Mouse (Mus musculus): ENCODE results near the gene Zfp386. TPM values are rescaled to one million over a fixed set of nuclear protein-coding genes. Genes with fewer than 3 reads are reported as not detected.

The Zfp386 gene
- polyA plus RNA-seq, 1 experiment from 2014 or later: 68.3 TPM

GRCm38 (mm10) chr12:116083125-116083524, 35.6 kb downstream of the Zfp386 start:
- Histone ChIP-seq H3K9me3 (ENCODE audit: control insufficient read depth, low read length) (no peaks in the 10 kb centered on the region), H3K36me3 (ENCODE audit: control insufficient read depth, insufficient read depth) (no peaks in the 10 kb centered on the region), H3K4me1 (replicated peaks; ENCODE audit: control insufficient read depth, insufficient read depth, low read length) (no peaks in the 10 kb centered on the region), H3K27ac (ENCODE audit: low read length) (no peak overlapping the region), H3K27me3 (replicated peaks; ENCODE audit: control insufficient read depth, insufficient read depth, low read length) (no peaks in the 10 kb centered on the region), H3K4me3 (replicated peaks; ENCODE audit: low read length) (no peak overlapping the region), H3K9ac (replicated peaks; ENCODE audit: low read depth, low read length) (no peak overlapping the region), H3K4me2 (ENCODE audit: low read length) (no peak overlapping the region)
- ATAC-seq: no peak
- 88% methylated on average over 6 of the region's 6 CpGs for WGBS

- no peak for ATAC-seq
- H3K4me1 ChIP-seq (replicated peaks; ENCODE audit: control insufficient read depth, insufficient read depth, low read length): no peaks in the 10 kb centered on the region
- no peaks in the 10 kb centered on the region for H3K36me3 ChIP-seq (ENCODE audit: control insufficient read depth, insufficient read depth)
- H3K27me3 ChIP-seq (replicated peaks; ENCODE audit: control insufficient read depth, insufficient read depth, low read length): no peaks in the 10 kb centered on the region
- H3K4me2 ChIP-seq (ENCODE audit: low read length): no peak overlapping the region
- H3K27ac ChIP-seq (ENCODE audit: low read length): no peak overlapping the region
- H3K9ac ChIP-seq (replicated peaks; ENCODE audit: low read depth, low read length): no peak overlapping the region
- 72% methylated on average over 2 of the region's 2 CpGs for WGBS
- H3K9me3 ChIP-seq (ENCODE audit: control insufficient read depth, low read length): no peaks in the 10 kb centered on the region
- H3K4me3 ChIP-seq (replicated peaks; ENCODE audit: low read length): no peak overlapping the region
Observed at GRCm38 (mm10) chr12:116084294-116084693, 36.8 kb downstream of the Zfp386 start.

- no peaks in the 10 kb centered on the region for H3K36me3 ChIP-seq (ENCODE audit: control insufficient read depth, insufficient read depth)
- H3K4me3 ChIP-seq (replicated peaks; ENCODE audit: low read length): no peak overlapping the region
- 82% methylated on average over 5 of the region's 5 CpGs for WGBS
- no peak overlapping the region for H3K27ac ChIP-seq (ENCODE audit: low read length)
- H3K27me3 ChIP-seq (replicated peaks; ENCODE audit: control insufficient read depth, insufficient read depth, low read length): no peaks in the 10 kb centered on the region
- no peak for ATAC-seq
- H3K4me2 ChIP-seq (ENCODE audit: low read length): no peak overlapping the region
- no peaks in the 10 kb centered on the region for H3K9me3 ChIP-seq (ENCODE audit: control insufficient read depth, low read length)
- H3K9ac ChIP-seq (replicated peaks; ENCODE audit: low read depth, low read length): no peak overlapping the region
- no peaks in the 10 kb centered on the region for H3K4me1 ChIP-seq (replicated peaks; ENCODE audit: control insufficient read depth, insufficient read depth, low read length)
Observed at GRCm38 (mm10) chr12:116086951-116087600, 39.6 kb downstream of the Zfp386 start.

GRCm38 (mm10) chr12:116089836-116090235, 42.3 kb downstream of the Zfp386 start:
- no peaks in the 10 kb centered on the region for H3K9me3 ChIP-seq (ENCODE audit: control insufficient read depth, low read length)
- 92% methylated on average over 3 of the region's 3 CpGs for WGBS

GRCm38 (mm10) chr12:116094765-116095555, 47.4 kb downstream of the Zfp386 start:
- Histone ChIP-seq H3K4me1 (replicated peaks; ENCODE audit: control insufficient read depth, insufficient read depth, low read length) (no peaks in the 10 kb centered on the region), H3K27me3 (replicated peaks; ENCODE audit: control insufficient read depth, insufficient read depth, low read length) (no peaks in the 10 kb centered on the region), H3K4me2 (ENCODE audit: low read length) (no peak overlapping the region), H3K4me3 (replicated peaks; ENCODE audit: low read length) (no peak overlapping the region), H3K9me3 (ENCODE audit: control insufficient read depth, low read length) (no peaks in the 10 kb centered on the region), H3K36me3 (ENCODE audit: control insufficient read depth, insufficient read depth) (no peaks in the 10 kb centered on the region), H3K27ac (ENCODE audit: low read length) (no peak overlapping the region), H3K9ac (replicated peaks; ENCODE audit: low read depth, low read length) (no peak overlapping the region)
- ATAC-seq: no peak
- 88% methylated on average over 14 of the region's 14 CpGs for WGBS

More at GRCm38 (mm10) chr12:116089836-116090235, 42.3 kb downstream of the Zfp386 start:
- H3K27me3 ChIP-seq (replicated peaks; ENCODE audit: control insufficient read depth, insufficient read depth, low read length): no peaks in the 10 kb centered on the region
- H3K4me3 ChIP-seq (replicated peaks; ENCODE audit: low read length): no peak overlapping the region
- H3K27ac ChIP-seq (ENCODE audit: low read length): no peak overlapping the region
- H3K36me3 ChIP-seq (ENCODE audit: control insufficient read depth, insufficient read depth): no peaks in the 10 kb centered on the region
- ATAC-seq: no peak
- no peak overlapping the region for H3K9ac ChIP-seq (replicated peaks; ENCODE audit: low read depth, low read length)
- H3K4me2 ChIP-seq (ENCODE audit: low read length): no peak overlapping the region
- H3K4me1 ChIP-seq (replicated peaks; ENCODE audit: control insufficient read depth, insufficient read depth, low read length): no peaks in the 10 kb centered on the region

- no peak for ATAC-seq
- no peak overlapping the region for H3K4me2 ChIP-seq (ENCODE audit: low read length)
- H3K27ac ChIP-seq (ENCODE audit: low read length): no peak overlapping the region
- no peaks in the 10 kb centered on the region for H3K27me3 ChIP-seq (replicated peaks; ENCODE audit: control insufficient read depth, insufficient read depth, low read length)
- no peak overlapping the region for H3K9ac ChIP-seq (replicated peaks; ENCODE audit: low read depth, low read length)
- H3K36me3 ChIP-seq (ENCODE audit: control insufficient read depth, insufficient read depth): no peaks in the 10 kb centered on the region
- WGBS: 74% methylated on average over 3 of the region's 3 CpGs
- H3K9me3 ChIP-seq (ENCODE audit: control insufficient read depth, low read length): no peaks in the 10 kb centered on the region
- H3K4me1 ChIP-seq (replicated peaks; ENCODE audit: control insufficient read depth, insufficient read depth, low read length): no peaks in the 10 kb centered on the region
- H3K4me3 ChIP-seq (replicated peaks; ENCODE audit: low read length): no peak overlapping the region
Observed at GRCm38 (mm10) chr12:116096361-116096904, 48.9 kb downstream of the Zfp386 start.

GRCm38 (mm10) chr12:116097166-116097565, 49.6 kb downstream of the Zfp386 start:
- Histone ChIP-seq H3K9ac (replicated peaks; ENCODE audit: low read depth, low read length) (no peak overlapping the region), H3K4me3 (replicated peaks; ENCODE audit: low read length) (no peak overlapping the region), H3K27ac (ENCODE audit: low read length) (no peak overlapping the region), H3K36me3 (ENCODE audit: control insufficient read depth, insufficient read depth) (no peaks in the 10 kb centered on the region), H3K4me2 (ENCODE audit: low read length) (no peak overlapping the region), H3K27me3 (replicated peaks; ENCODE audit: control insufficient read depth, insufficient read depth, low read length) (no peaks in the 10 kb centered on the region), H3K9me3 (ENCODE audit: control insufficient read depth, low read length) (no peaks in the 10 kb centered on the region), H3K4me1 (replicated peaks; ENCODE audit: control insufficient read depth, insufficient read depth, low read length) (no peaks in the 10 kb centered on the region)
- no peak for ATAC-seq
- WGBS: 92% methylated on average over 8 of the region's 8 CpGs

- Histone ChIP-seq H3K27me3 (replicated peaks; ENCODE audit: control insufficient read depth, insufficient read depth, low read length) (no peaks in the 10 kb centered on the region), H3K4me3 (replicated peaks; ENCODE audit: low read length) (no peak overlapping the region), H3K9me3 (ENCODE audit: control insufficient read depth, low read length) (no peaks in the 10 kb centered on the region), H3K4me2 (ENCODE audit: low read length) (no peak overlapping the region), H3K4me1 (replicated peaks; ENCODE audit: control insufficient read depth, insufficient read depth, low read length) (no peaks in the 10 kb centered on the region), H3K9ac (replicated peaks; ENCODE audit: low read depth, low read length) (no peak overlapping the region), H3K27ac (ENCODE audit: low read length) (no peak overlapping the region), H3K36me3 (ENCODE audit: control insufficient read depth, insufficient read depth) (no peaks in the 10 kb centered on the region)
- no peak for ATAC-seq
- 90% methylated on average over 2 of the region's 2 CpGs for WGBS
Observed at GRCm38 (mm10) chr12:116101945-116102344, 54.4 kb downstream of the Zfp386 start.

- H3K27me3 ChIP-seq (replicated peaks; ENCODE audit: control insufficient read depth, insufficient read depth, low read length): no peaks in the 10 kb centered on the region
- WGBS: 84% methylated on average over 9 of the region's 9 CpGs
- peaks cover 3% of the 10 kb centered on the region; the same call in 1 of the 2 replicates for H3K9me3 ChIP-seq (ENCODE audit: control insufficient read depth, low read length)
- H3K27ac ChIP-seq (ENCODE audit: low read length): no peak overlapping the region
- no peak overlapping the region for H3K4me3 ChIP-seq (replicated peaks; ENCODE audit: low read length)
- H3K4me2 ChIP-seq (ENCODE audit: low read length): no peak overlapping the region
- ATAC-seq: no peak
- no peaks in the 10 kb centered on the region for H3K4me1 ChIP-seq (replicated peaks; ENCODE audit: control insufficient read depth, insufficient read depth, low read length)
- no peak overlapping the region for H3K9ac ChIP-seq (replicated peaks; ENCODE audit: low read depth, low read length)
- no peaks in the 10 kb centered on the region for H3K36me3 ChIP-seq (ENCODE audit: control insufficient read depth, insufficient read depth)
Observed at GRCm38 (mm10) chr12:116109451-116110353, 62.2 kb downstream of the Zfp386 start.

Measured in forebrain, embryonic 16.5 days (tissue).